Mouse (Mus musculus) E14TG2a.4 (cell line): ENCODE measurements at regions not wholly inside any gene's neighbourhood (a gene's known extent, or its start where the extent isn't known, plus 50 kb on each side); places are given as distances from the start of the nearest gene placed in this dataset.
A peak's percentile ranks its signal among the peaks of the same experiment; 100 is the strongest.

Experiments used
- H3K27me3 ChIP-seq: 2 replicates; pipeline ENCODE4 v1.6.1; 2014; ENCODE audit warnings: low read length, control low read depth; ENCODE audit not compliant: insufficient read depth
- H3K36me3 ChIP-seq: 2 replicates; pipeline ENCODE4 v1.6.1; 2014; ENCODE audit warnings: low read length, control low read depth; ENCODE audit not compliant: insufficient read depth
- H3K4me1 ChIP-seq: replicated peaks from 2 replicates; pipeline ENCODE4 v1.6.1; 2014; ENCODE audit warnings: low read depth, low read length, control low read depth
- H3K4me3 ChIP-seq: replicated peaks from 2 replicates; pipeline ENCODE4 v1.5.1; 2014; ENCODE audit warnings: mild to moderate bottlenecking, low read length
- H3K9me3 ChIP-seq: 2 replicates; pipeline ENCODE4 v1.6.1; 2014; ENCODE audit warnings: low read length, control low read depth
- CTCF ChIP-seq: conservative IDR thresholded peaks from 2 replicates; pipeline ENCODE4 v1.5.1; 2014; ENCODE audit warnings: low read length
- NANOG ChIP-seq: IDR thresholded peaks from 2 replicates; pipeline ENCODE4 v1.6.1; 2014; ENCODE audit warnings: borderline replicate concordance, low read length, mixed read lengths
- POU5F1 ChIP-seq: IDR thresholded peaks from 2 replicates; pipeline ENCODE4 v1.6.1; 2014; ENCODE audit warnings: low read length, borderline replicate concordance

DNA sequence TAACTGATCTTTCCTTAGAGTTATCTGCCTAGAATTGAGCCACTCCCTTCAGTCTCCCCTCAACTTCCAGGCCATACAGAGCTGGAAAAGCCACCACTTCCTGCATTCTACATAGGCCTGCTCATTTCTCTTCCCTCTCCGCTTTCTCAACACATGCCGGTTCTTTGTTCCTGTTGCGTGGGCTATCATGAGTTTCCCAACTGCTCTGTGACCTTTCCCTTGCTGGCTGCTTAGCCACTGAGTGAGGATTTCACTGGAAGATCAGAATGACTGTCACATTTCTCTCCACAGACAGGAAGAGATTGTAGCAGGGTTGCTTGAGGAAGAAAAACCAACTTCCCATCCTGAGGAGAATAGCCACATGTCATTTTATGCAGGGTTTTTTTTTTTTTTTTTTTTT, 1133.6 kb upstream of the A1bg start:
- TF ChIP-seq POU5F1 (no peak), NANOG (no peak), CTCF (no peak)
- Histone ChIP-seq H3K4me1 (peaks cover 92% of the 10 kb centered on the region), H3K27me3 (no peaks in the 10 kb centered on the region), H3K4me3 (no peak overlapping the region), H3K36me3 (peaks cover 89% of the 10 kb centered on the region), H3K9me3 (no peaks in the 10 kb centered on the region)

GRCm38 (mm10) chr15:62055011-62055410, 1132.2 kb upstream of the A1bg start:
- H3K36me3 ChIP-seq: peaks cover 89% of the 10 kb centered on the region
- TF ChIP-seq NANOG (no peak), CTCF (no peak), POU5F1 (no peak)
- H3K4me1 ChIP-seq: peaks cover 92% of the 10 kb centered on the region
- H3K4me3 ChIP-seq: no peak overlapping the region
- no peaks in the 10 kb centered on the region for H3K9me3 ChIP-seq
- H3K27me3 ChIP-seq: no peaks in the 10 kb centered on the region

DNA sequence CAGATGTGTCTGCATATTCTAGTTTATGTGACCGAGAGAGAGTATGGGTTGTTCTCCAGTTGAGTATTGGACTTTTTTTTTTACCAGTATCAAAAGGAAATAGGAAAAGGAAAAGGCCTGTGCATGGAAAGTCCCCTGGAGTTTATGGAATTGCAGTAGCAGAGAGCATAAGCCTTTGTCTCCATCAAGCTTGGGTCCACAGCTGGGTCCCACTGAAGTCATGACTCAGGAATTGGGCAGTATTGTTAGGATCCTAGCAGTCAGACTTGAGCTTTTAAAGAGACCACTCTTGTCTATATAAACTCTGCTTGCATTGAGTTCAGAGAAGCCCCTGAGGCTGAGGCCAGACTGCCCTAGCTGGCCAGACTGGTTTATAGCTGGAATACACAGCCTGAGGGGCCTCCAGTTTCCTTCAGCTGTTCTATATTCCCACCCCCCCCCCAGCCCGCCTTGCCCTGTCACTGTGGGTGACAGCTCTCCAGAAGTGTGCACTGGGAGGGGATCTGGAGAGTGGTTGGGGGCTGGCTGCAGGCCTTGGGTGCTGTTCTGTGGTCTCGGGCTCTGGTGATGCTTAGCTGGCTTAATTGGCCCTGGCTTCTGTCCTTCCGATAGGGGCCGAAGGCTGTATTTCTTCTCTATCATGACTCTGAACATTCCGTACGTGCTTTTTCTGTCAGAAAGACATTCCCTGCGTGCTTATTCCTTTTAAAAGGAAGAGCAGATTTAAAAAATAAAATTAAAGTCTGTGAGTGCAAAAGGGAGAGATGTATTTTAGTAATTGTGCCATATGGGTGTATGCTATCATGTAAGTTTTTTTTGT, 1130.8 kb upstream of the A1bg start:
- H3K4me3 ChIP-seq: no peak overlapping the region
- H3K4me1 ChIP-seq: peaks cover 93% of the 10 kb centered on the region
- no peaks in the 10 kb centered on the region for H3K27me3 ChIP-seq
- no peaks in the 10 kb centered on the region for H3K9me3 ChIP-seq
- TF ChIP-seq CTCF (no peak), POU5F1 (no peak), NANOG (no peak)
- peaks cover 88% of the 10 kb centered on the region for H3K36me3 ChIP-seq

- peaks cover 88% of the 10 kb centered on the region for H3K4me1 ChIP-seq
- H3K4me3 ChIP-seq: peak overlapping the region; percentile 13
- no peaks in the 10 kb centered on the region for H3K9me3 ChIP-seq
- H3K36me3 ChIP-seq: peaks cover 68% of the 10 kb centered on the region
- TF ChIP-seq POU5F1 (no peak), CTCF (no peak)
- no peaks in the 10 kb centered on the region for H3K27me3 ChIP-seq
Measured at GRCm38 (mm10) chr15:62049416-62049815, 1126.6 kb upstream of the A1bg start.

- peaks cover 88% of the 10 kb centered on the region for H3K4me1 ChIP-seq
- H3K4me3 ChIP-seq: peak overlapping the region; percentile 13
- peaks cover 70% of the 10 kb centered on the region for H3K36me3 ChIP-seq
- H3K9me3 ChIP-seq: no peaks in the 10 kb centered on the region
- H3K27me3 ChIP-seq: no peaks in the 10 kb centered on the region
- TF ChIP-seq CTCF (no peak), POU5F1 (no peak), NANOG (no peak)
Measured at GRCm38 (mm10) chr15:62048981-62049380, 1126.2 kb upstream of the A1bg start.

GRCm38 (mm10) chr15:62046276-62046675, 1123.5 kb upstream of the A1bg start:
- H3K27me3 ChIP-seq: no peaks in the 10 kb centered on the region
- no peak for TF ChIP-seq CTCF
- TF ChIP-seq NANOG: no peak
- no peak for TF ChIP-seq POU5F1

DNA sequence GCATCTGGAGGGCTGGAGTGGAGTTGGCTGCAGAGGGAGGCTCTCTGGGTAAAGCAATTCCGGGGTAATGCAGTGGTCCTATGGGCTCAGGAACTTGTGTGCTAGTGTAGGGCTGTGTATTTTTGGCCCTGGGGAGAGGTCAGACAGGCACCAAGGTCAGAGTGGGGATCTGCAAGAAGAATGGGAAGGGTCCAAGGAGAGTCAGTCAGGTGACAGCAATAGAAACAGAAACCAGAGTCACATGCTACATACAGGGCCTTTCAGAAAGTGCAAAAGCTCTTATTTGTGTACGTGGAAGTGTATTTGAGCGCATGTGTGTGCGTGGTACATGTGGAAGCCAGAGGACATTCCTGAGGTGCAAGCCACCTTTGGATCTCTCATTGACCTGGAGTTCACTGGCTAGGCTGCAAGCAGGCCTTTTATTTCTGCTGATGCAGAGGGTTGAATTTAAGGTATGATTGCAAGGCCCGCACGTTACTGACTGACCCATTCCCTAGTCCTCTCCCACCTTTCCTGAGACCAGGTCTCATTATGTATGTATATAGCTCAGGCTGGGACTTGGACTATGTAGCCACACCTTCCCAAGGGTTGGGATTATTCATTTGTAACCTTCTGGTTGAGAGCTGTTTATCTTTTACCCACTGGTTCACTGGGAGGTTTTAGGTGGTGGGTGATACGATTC, 1122.0 kb upstream of the A1bg start:
- TF ChIP-seq POU5F1 (no peak), NANOG (no peak), CTCF (no peak)
- Histone ChIP-seq H3K9me3 (no peaks in the 10 kb centered on the region), H3K27me3 (no peaks in the 10 kb centered on the region), H3K4me1 (peaks cover 94% of the 10 kb centered on the region), H3K4me3 (peak overlapping the region; percentile 59), H3K36me3 (peaks cover 74% of the 10 kb centered on the region)

More at GRCm38 (mm10) chr15:62046276-62046675, 1123.5 kb upstream of the A1bg start:
- Histone ChIP-seq H3K36me3 (peaks cover 77% of the 10 kb centered on the region), H3K4me3 (no peak overlapping the region), H3K4me1 (peaks cover 93% of the 10 kb centered on the region), H3K9me3 (no peaks in the 10 kb centered on the region)

DNA sequence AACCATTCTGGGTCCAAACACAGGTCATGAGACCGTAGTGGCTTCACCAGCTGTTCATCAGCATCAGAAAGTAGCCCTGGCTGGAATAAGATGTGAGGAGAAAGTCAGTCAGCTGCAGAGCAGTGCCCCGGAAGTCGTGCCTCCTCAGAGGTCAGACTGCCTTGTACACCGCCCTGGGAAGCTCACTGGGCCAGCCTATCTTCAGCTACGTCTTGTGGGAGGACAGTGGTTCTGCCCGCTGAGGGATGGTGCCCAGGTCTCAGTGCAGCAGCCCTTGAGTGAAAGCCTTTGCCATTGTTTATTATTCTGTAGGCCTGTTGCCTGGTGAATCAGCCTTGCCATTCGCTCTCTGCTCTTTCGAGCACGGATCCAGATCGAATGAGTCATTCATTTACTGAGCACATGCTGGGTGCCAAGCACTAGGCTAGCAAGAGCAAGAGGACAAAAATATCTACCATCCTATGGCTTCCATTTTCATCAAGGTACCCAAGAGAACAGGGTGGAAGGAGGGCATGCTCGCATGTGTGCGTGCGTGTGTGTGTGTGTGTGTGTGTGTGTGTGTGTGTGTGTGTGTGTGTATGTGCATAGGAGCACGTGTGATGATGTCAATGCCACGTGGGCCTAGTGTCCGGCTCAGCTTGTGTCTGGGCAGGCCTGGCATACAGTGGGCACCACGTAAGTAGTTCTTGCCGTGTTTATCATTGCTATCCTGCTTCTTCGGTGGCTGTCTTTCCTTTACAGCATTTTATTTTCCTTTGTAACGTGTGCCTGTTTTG, 1121.0 kb upstream of the A1bg start:
- Histone ChIP-seq H3K36me3 (peaks cover 68% of the 10 kb centered on the region), H3K9me3 (no peaks in the 10 kb centered on the region), H3K27me3 (no peaks in the 10 kb centered on the region), H3K4me1 (peaks cover 94% of the 10 kb centered on the region), H3K4me3 (peak overlapping the region; percentile 59)
- TF ChIP-seq POU5F1 (no peak), CTCF (no peak), NANOG (no peak)
